Mouse (Mus musculus) stomach, postnatal 0 days (tissue): ENCODE measurements around the gene Arhgef3. TPM values are rescaled to one million over a fixed set of nuclear protein-coding genes. Genes with fewer than 3 reads are reported as not detected.
A peak's percentile ranks its signal among the peaks of the same experiment; 100 is the strongest.

ENCODE experiments used
- ATAC-seq: fragments of 200-750 bp; cut with Nextera tagmentation; 2 replicates; pipeline ENCODE4 v1.8.0; 2017; ENCODE audit not compliant: low FRiP score, low TSS enrichment
- DNase-seq: peaks from one replicate; pipeline ENCODE4 v3.0.0-alpha.2; 2016; ENCODE audit warnings: low spot score
- H3K27ac ChIP-seq: fragments of 300-500 bp; sonication (generic); replicated peaks from 2 replicates; pipeline ENCODE4 v1.5.1; 2014; ENCODE audit warnings: mild to moderate bottlenecking, control low read depth
- H3K27me3 ChIP-seq: fragments of 300-500 bp; sonication (generic); 2 replicates; pipeline ENCODE4 v1.6.1; 2014; ENCODE audit warnings: low read length; ENCODE audit not compliant: control insufficient read depth, insufficient read depth
- H3K36me3 ChIP-seq: fragments of 300-500 bp; sonication (generic); 2 replicates; pipeline ENCODE4 v1.6.1; 2014; ENCODE audit warnings: low read length, mixed read lengths; ENCODE audit not compliant: control insufficient read depth, insufficient read depth
- H3K4me1 ChIP-seq: fragments of 300-500 bp; sonication (generic); replicated peaks from 2 replicates; pipeline ENCODE4 v1.6.1; 2014; ENCODE audit warnings: antibody characterized with exemption; ENCODE audit not compliant: control insufficient read depth, insufficient read depth
- H3K4me2 ChIP-seq: fragments of 300-500 bp; sonication (generic); replicated peaks from 2 replicates; pipeline ENCODE4 v1.6.1; 2014; ENCODE audit warnings: low read depth, mild to moderate bottlenecking, control low read depth, moderate library complexity
- H3K4me3 ChIP-seq: fragments of 300-500 bp; sonication (generic); 2 replicates; pipeline ENCODE4 v1.5.1; 2014; ENCODE audit warnings: low read depth, low read length, control low read depth
- H3K9ac ChIP-seq: fragments of 300-500 bp; sonication (generic); 2 replicates; pipeline ENCODE4 v1.6.1; 2014; ENCODE audit warnings: mild to moderate bottlenecking, low read length, control low read depth, mixed read lengths
- H3K9me3 ChIP-seq: fragments of 300-500 bp; sonication (generic); 2 replicates; pipeline ENCODE4 v1.6.1; 2016; ENCODE audit warnings: low read length; ENCODE audit not compliant: control insufficient read depth
- CTCF ChIP-seq: IDR thresholded peaks from 2 replicates; pipeline ENCODE4 v1.5.1; 2016; ENCODE audit warnings: antibody characterized with exemption, low read depth, mild to moderate bottlenecking, moderate library complexity
- EP300 ChIP-seq: optimal IDR thresholded peaks from 2 replicates; pipeline ENCODE3; 2016; ENCODE audit warnings: antibody characterized with exemption
- WGBS: fragments of 180-500 bp; shearing (Covaris S2); extraction: QIAGEN DNeasy Blood & Tissue Kit; methylation state at CpG from one replicate; pipeline ENCODE4 v1.1.7; 2014; 5-methylcytosine and 5-hydroxymethylcytosine counted together
- polyA plus RNA-seq: library from polyadenylated mRNA; unstranded; fragments of >200 nt; fragmentation: Nextera tagmentation; extraction: Ambion mirVana; gene quantifications from 2 replicates; pipeline ENCODE4 v1.2.1, GENCODE M21; 2015

The Arhgef3 gene
- polyA plus RNA-seq, 1 experiment from 2014 or later, result 13.1 TPM

DNA sequence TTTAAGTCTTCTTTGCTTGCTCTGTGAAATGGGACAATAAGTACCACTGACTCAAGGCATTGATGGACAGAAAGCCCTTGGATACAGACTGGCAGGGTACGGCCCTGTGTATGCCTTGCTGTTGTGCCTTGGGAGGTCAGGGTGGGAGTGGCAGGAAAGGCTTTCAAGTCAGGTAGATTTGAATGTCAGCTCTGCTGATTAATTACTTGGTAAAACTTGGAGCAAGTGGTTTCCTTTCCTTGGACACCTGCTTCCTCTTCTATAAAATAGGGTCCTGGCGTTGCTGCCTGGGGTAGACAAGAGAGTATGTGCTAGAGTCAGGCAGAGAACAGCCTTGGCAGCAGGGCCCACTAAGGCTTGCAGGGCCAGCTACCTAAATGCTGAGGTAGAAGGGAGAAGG, 233.4 kb downstream of the Arhgef3 start:
- no peak for DNase-seq
- H3K36me3 ChIP-seq, result no peaks in the 10 kb centered on the region
- no peak overlapping the region for H3K4me3 ChIP-seq
- ATAC-seq, result no peak
- peak overlapping the region; percentile 31; the same call in 1 of the 2 replicates for H3K27ac ChIP-seq
- no peak overlapping the region for H3K9ac ChIP-seq
- H3K4me2 ChIP-seq, result no peak overlapping the region
- no peaks in the 10 kb centered on the region for H3K27me3 ChIP-seq
- peaks cover 20% of the 10 kb centered on the region for H3K4me1 ChIP-seq
- no peaks in the 10 kb centered on the region for H3K9me3 ChIP-seq
- WGBS, result 59% methylated on average over 2 of the region's 2 CpGs
- TF ChIP-seq CTCF (no peak), EP300 (no peak)

DNA sequence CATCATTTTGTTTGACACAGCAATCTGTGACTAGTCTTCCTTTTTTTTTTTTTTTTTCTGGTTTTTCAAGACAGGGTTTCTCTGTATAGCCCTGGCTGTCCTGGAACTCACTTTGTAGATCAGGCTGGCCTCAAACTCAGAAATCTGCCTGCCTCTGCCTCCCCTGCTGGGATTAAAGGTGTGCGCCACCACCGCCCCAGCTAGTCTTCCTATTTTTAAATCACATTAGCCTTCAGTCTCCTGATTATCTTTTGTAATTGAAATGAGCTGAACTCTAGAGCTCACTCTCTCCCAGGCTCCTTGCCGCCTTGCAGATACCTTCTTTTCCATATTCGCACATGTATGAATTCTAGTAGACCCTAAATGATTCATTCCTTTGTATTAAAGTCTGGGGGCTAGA, 234.0 kb downstream of the Arhgef3 start:
- TF ChIP-seq EP300 (no peak), CTCF (no peak)
- ATAC-seq (no peak), DNase-seq (no peak)
- no peaks in the 10 kb centered on the region for H3K36me3 ChIP-seq
- no peaks in the 10 kb centered on the region for H3K27me3 ChIP-seq
- 96% methylated on average over 4 of the region's 4 CpGs for WGBS
- no peak overlapping the region for H3K4me3 ChIP-seq
- no peaks in the 10 kb centered on the region for H3K9me3 ChIP-seq
- no peak overlapping the region for H3K4me2 ChIP-seq
- no peak overlapping the region for H3K27ac ChIP-seq
- peaks cover 24% of the 10 kb centered on the region for H3K4me1 ChIP-seq
- no peak overlapping the region for H3K9ac ChIP-seq

DNA sequence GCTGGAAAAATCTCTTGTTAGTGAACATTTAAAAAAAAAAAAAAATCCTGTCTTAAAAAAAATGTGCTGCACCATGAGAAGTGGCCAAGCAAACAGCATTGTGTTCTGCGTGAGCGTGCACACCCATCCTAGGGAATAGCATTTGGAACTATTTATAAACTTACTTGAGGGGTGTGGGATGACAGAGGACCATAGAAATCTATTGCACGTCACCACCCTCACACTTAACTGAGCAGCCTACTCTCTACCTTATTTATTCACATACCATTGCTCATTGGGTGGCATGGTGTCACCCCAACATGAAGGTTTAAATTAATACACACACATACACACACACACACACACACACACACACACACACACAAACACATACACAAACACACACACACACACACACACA, 234.4 kb downstream of the Arhgef3 start:
- no peak for ATAC-seq
- Histone ChIP-seq H3K27ac (no peak overlapping the region; the same call in 1 of the 2 replicates), H3K4me3 (no peak overlapping the region), H3K4me1 (peaks cover 24% of the 10 kb centered on the region), H3K9me3 (no peaks in the 10 kb centered on the region), H3K9ac (no peak overlapping the region), H3K27me3 (no peaks in the 10 kb centered on the region), H3K36me3 (no peaks in the 10 kb centered on the region), H3K4me2 (no peak overlapping the region)
- DNase-seq, result no peak
- no peak for TF ChIP-seq EP300
- no peak for TF ChIP-seq CTCF
- WGBS, result 57% methylated on average over 3 of the region's 3 CpGs

DNA sequence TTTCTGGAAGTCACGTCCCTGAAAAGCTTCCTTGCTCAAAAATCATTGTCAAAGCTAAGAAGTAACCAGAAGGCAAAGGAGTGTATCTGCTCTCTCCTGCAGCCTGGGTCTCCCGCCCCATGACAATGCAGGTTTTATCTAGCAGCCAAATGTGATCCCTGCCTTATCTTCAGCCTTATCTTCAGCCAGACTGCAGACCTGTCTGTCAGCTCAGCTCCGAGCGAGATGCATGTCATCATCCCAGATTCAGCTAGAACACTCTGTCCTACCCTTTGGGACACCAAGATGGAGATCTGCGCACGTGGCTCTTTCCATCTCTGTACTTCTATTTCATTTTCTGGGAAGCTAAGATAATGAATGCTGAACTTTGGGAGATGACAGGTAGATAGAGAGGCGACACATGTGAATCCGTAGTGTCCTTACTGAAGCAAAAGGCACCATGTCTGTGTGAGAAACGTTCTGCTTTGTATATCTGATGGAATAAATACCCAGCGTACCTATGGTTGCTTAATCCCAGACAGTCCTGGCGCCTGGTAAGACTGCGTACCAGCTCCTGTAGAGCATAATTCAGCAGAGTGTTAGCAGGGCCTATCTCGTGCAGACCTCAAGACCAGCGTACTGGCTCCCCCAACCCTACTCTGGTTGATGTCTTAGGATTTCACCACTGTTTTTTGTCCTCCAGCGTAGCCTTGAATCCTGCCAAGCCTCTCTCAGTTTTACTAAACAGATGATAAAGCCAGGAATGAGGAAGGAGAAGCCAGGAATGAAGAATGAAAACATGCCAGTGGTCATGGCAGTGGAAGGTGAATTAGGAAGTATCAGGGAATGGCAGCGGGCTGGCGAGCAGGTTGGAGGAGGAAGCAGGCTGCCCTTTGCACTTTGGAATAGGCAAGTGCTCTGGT, 235.4 kb downstream of the Arhgef3 start:
- no peak overlapping the region for H3K4me3 ChIP-seq
- DNase-seq, result peak; percentile 39
- H3K9ac ChIP-seq, result no peak overlapping the region
- WGBS, result 60% methylated on average over 17 of the region's 17 CpGs
- H3K27me3 ChIP-seq, result no peaks in the 10 kb centered on the region
- no peaks in the 10 kb centered on the region for H3K36me3 ChIP-seq
- ATAC-seq, result peak; percentile 46
- TF ChIP-seq EP300 (no peak), CTCF (no peak)
- no peaks in the 10 kb centered on the region for H3K9me3 ChIP-seq
- H3K27ac ChIP-seq, result peak overlapping the region; percentile 92
- H3K4me1 ChIP-seq, result peaks cover 24% of the 10 kb centered on the region
- no peak overlapping the region for H3K4me2 ChIP-seq

DNA sequence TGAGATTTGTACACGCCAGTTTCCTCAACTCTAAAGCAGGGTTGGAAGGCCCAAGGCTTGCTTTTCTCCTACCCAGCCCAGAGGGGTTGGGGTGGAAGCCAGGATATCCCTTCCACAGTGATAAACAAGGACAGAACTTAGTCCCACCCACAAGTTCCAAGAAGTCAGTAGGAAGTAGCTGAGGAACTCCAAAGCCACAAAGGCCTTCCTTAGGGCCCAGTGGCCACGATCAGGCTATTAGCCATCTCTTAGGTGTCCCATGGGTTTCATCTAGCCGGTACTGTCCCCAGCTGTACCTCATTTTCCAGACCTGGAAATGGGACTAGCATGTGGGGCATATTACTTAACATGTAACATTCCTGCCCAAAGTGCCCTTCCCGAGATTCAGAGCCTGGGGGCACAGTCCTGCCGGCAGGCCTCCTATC, 236.4 kb downstream of the Arhgef3 start:
- Histone ChIP-seq H3K36me3 (no peaks in the 10 kb centered on the region), H3K9me3 (no peaks in the 10 kb centered on the region), H3K4me1 (peaks cover 24% of the 10 kb centered on the region), H3K4me2 (no peak overlapping the region), H3K27ac (peak overlapping the region; percentile 92), H3K4me3 (no peak overlapping the region), H3K27me3 (no peaks in the 10 kb centered on the region), H3K9ac (no peak overlapping the region; the same call in 1 of the 2 replicates)
- no peak for DNase-seq
- 31% methylated on average over 5 of the region's 5 CpGs for WGBS
- TF ChIP-seq CTCF, result no peak
- TF ChIP-seq EP300, result no peak
- ATAC-seq, result peak; percentile 50

DNA sequence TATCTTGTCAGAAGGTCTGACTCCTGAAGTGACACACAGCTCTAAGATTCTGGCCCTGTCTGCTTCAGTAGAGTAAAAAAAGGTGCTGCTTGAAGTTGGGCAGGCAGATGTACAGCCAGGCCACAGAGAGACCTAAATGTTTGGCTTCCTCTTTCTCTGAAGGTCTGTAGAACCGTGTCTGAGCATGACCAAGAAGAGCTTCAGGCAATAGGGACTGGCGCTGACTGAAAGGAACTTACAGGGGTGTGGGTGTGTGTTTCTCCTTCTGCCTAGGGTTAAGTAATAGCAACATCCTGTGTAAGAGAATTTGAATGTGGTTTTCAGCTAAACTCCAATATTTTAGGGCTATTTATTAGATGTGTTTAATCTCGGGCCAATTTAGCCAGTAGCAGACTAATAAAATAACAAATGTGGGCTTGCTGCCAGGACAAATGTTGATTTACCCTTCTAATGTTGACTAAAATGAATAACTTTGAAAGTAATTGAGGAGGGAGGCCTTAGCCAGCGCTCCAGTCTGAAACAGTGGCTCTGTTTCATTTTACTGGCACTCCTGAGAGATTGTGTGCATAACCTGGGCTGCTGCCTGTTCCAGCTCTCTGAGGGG, 236.9 kb downstream of the Arhgef3 start:
- H3K4me3 ChIP-seq, result no peak overlapping the region
- H3K27me3 ChIP-seq, result no peaks in the 10 kb centered on the region
- peaks cover 24% of the 10 kb centered on the region for H3K4me1 ChIP-seq
- no peaks in the 10 kb centered on the region for H3K36me3 ChIP-seq
- peak overlapping the region; percentile 92 for H3K27ac ChIP-seq
- no peak for TF ChIP-seq EP300
- TF ChIP-seq CTCF, result no peak
- no peaks in the 10 kb centered on the region for H3K9me3 ChIP-seq
- no peak overlapping the region for H3K4me2 ChIP-seq
- no peak overlapping the region; the same call in 1 of the 2 replicates for H3K9ac ChIP-seq
- peak; percentile 61 for DNase-seq
- ATAC-seq, result peak; percentile 58
- 7% methylated on average over 4 of the region's 4 CpGs for WGBS
